ENCODE assay signal across 12 mouse cellular contexts in genomic region chr2:137229422-137230069, GRCm38 (mm10).
DNase-seq lines count a peak whose midpoint lies in the region; ATAC-seq and TF ChIP-seq lines count a peak whose summit lies in the region.
"Had no signal": no experiment of that assay in that cellular context is flagged by ENCODE, and none has a peak within 500 bp of the region (broad histone marks: within the 10 kb centered on the region; RNA-seq: fewer than 3 reads in every experiment).

No protein-coding gene starts in this region.

- H3K9me3 ChIP-seq in kidney, postnatal 0 days (replicated peaks; ENCODE audit: low read length): no peaks in the 10 kb centered on the region
- no peaks in the 10 kb centered on the region for H3K9me3 ChIP-seq in forebrain, embryonic 16.5 days (ENCODE audit: control insufficient read depth, low read length)
- H3K9me3 ChIP-seq in midbrain, embryonic 11.5 days (ENCODE audit: control insufficient read depth, low read length): no peaks in the 10 kb centered on the region
- H3K9me3 ChIP-seq in neural tube, embryonic 15.5 days (replicated peaks): no peaks in the 10 kb centered on the region

- WGBS in kidney, postnatal 0 days: 38% methylated on average over 1 of the region's 1 CpGs
- WGBS in forebrain, embryonic 16.5 days: 0% methylated on average over 1 of the region's 1 CpGs
- 10% methylated on average over 1 of the region's 1 CpGs for WGBS in midbrain, embryonic 11.5 days
- 9% methylated on average over 1 of the region's 1 CpGs for WGBS in neural tube, embryonic 15.5 days

- no peaks in the 10 kb centered on the region for H3K4me1 ChIP-seq in kidney, postnatal 0 days (replicated peaks; ENCODE audit: insufficient read depth, low read length)
- H3K4me1 ChIP-seq in forebrain, embryonic 16.5 days (replicated peaks; ENCODE audit: control insufficient read depth, insufficient read depth, low read length): peaks cover 10% of the 10 kb centered on the region
- H3K4me1 ChIP-seq in midbrain, embryonic 11.5 days (ENCODE audit: control insufficient read depth, insufficient read depth, low read length): peaks cover 9% of the 10 kb centered on the region
- no peaks in the 10 kb centered on the region for H3K4me1 ChIP-seq in neural tube, embryonic 15.5 days

- H3K4me3 ChIP-seq in kidney, postnatal 0 days (replicated peaks; ENCODE audit: low read depth, low read length): no peak overlapping the region
- no peak overlapping the region for H3K4me3 ChIP-seq in forebrain, embryonic 16.5 days (replicated peaks; ENCODE audit: low read length)
- no peak overlapping the region for H3K4me3 ChIP-seq in midbrain, embryonic 11.5 days (ENCODE audit: low read depth, low read length)
- H3K4me3 ChIP-seq in neural tube, embryonic 15.5 days (replicated peaks): no peak overlapping the region

- H3K27ac ChIP-seq in kidney, postnatal 0 days: no peak overlapping the region
- H3K27ac ChIP-seq in forebrain, embryonic 16.5 days (ENCODE audit: low read length): no peak overlapping the region
- H3K27ac ChIP-seq in midbrain, embryonic 11.5 days (ENCODE audit: low read depth, low read length): no peak overlapping the region
- no peak overlapping the region for H3K27ac ChIP-seq in neural tube, embryonic 15.5 days (replicated peaks)

- H3K27me3 ChIP-seq in kidney, postnatal 0 days (ENCODE audit: insufficient read depth, low read length): no peaks in the 10 kb centered on the region
- no peaks in the 10 kb centered on the region for H3K27me3 ChIP-seq in forebrain, embryonic 16.5 days (replicated peaks; ENCODE audit: control insufficient read depth, insufficient read depth, low read length)
- H3K27me3 ChIP-seq in midbrain, embryonic 11.5 days (ENCODE audit: control insufficient read depth, insufficient read depth, low read length): no peaks in the 10 kb centered on the region
- no peaks in the 10 kb centered on the region for H3K27me3 ChIP-seq in neural tube, embryonic 15.5 days (replicated peaks)

- no peak for TF ChIP-seq CTCF in kidney, postnatal 0 days (IDR thresholded peaks at IDR 0.05; ENCODE audit: low read depth)

- no peak overlapping the region for H3K9ac ChIP-seq in kidney, postnatal 0 days (ENCODE audit: low read depth, low read length)
- H3K9ac ChIP-seq in forebrain, embryonic 16.5 days (replicated peaks; ENCODE audit: low read depth, low read length): no peak overlapping the region
- H3K9ac ChIP-seq in midbrain, embryonic 11.5 days (ENCODE audit: low read length): no peak overlapping the region
- H3K9ac ChIP-seq in neural tube, embryonic 15.5 days (replicated peaks): no peak overlapping the region

- H3K4me2 ChIP-seq in kidney, postnatal 0 days (ENCODE audit: low read length): no peak overlapping the region
- H3K4me2 ChIP-seq in forebrain, embryonic 16.5 days (ENCODE audit: low read length): no peak overlapping the region
- no peak overlapping the region for H3K4me2 ChIP-seq in midbrain, embryonic 11.5 days
- no peak overlapping the region for H3K4me2 ChIP-seq in neural tube, embryonic 15.5 days

- no peak for ATAC-seq in kidney, postnatal 0 days (replicated peaks; ENCODE audit: low FRiP score, low read depth)
- peak; percentile 89 for ATAC-seq in forebrain, embryonic 16.5 days
- ATAC-seq in midbrain, embryonic 11.5 days (ENCODE audit: low FRiP score): peak; percentile 85
- ATAC-seq in neural tube, embryonic 15.5 days (ENCODE audit: low FRiP score): peak; percentile 77

- DNase-seq in kidney, postnatal 0 days (ENCODE audit: low spot score): peak; percentile 69
- DNase-seq in kidney, adult 11 months: no peak
- DNase-seq in midbrain, embryonic 11.5 days (ENCODE audit: low spot score, missing footprints): no peak
- no peak for DNase-seq in frontal cortex, postnatal 36 days (ENCODE audit: low spot score in 2 of 2)
- DNase-seq in frontal cortex, adult 2 months (ENCODE audit: extremely low spot score in 1 of 2, low spot score in 1 of 2): no peak
- DNase-seq in liver: no peak
- DNase-seq: cerebellum, postnatal 36 days; heart, postnatal 10 days; kidney, adult 18-20 months; lung, postnatal 10 days had no signal

- no peaks in the 10 kb centered on the region for H3K36me3 ChIP-seq in kidney, postnatal 0 days (ENCODE audit: insufficient read depth, low read length)
- H3K36me3 ChIP-seq in forebrain, embryonic 16.5 days (ENCODE audit: control insufficient read depth, insufficient read depth): no peaks in the 10 kb centered on the region
- no peaks in the 10 kb centered on the region for H3K36me3 ChIP-seq in midbrain, embryonic 11.5 days (ENCODE audit: control insufficient read depth, insufficient read depth, low read length)
- H3K36me3 ChIP-seq in neural tube, embryonic 15.5 days: no peaks in the 10 kb centered on the region
